In genomic region chr19:40554343-40554742, GRCm38 (mm10) we compare ENCODE assay signal across 26 mouse cellular contexts. TPM values are rescaled to one million over a fixed set of nuclear protein-coding genes. Genes with fewer than 3 reads are reported as not detected.
DNase-seq lines count a peak whose midpoint lies in the region; ATAC-seq and TF ChIP-seq lines count a peak whose summit lies in the region.
"Had no signal": no experiment of that assay in that cellular context is flagged by ENCODE, and none has a peak within 500 bp of the region (broad histone marks: within the 10 kb centered on the region; RNA-seq: fewer than 3 reads in every experiment).

No protein-coding gene starts in this region.

- ATAC-seq in intestine, embryonic 14.5 days (replicated peaks; ENCODE audit: low FRiP score, low TSS enrichment, low read depth): no peak
- ATAC-seq in intestine, postnatal 0 days: no peak
- ATAC-seq in lung, embryonic 15.5 days (ENCODE audit: borderline replicate concordance, extremely low read depth, low FRiP score, low TSS enrichment): peak; percentile 68
- no peak for ATAC-seq in liver, embryonic 15.5 days (ENCODE audit: insufficient read depth)
- no peak for ATAC-seq in stomach, postnatal 0 days (ENCODE audit: low FRiP score, low TSS enrichment)
- ATAC-seq: forebrain, embryonic 13.5 days had no signal

- H3K9me3 ChIP-seq in intestine, embryonic 14.5 days (ENCODE audit: control insufficient read depth, low read length): no peaks in the 10 kb centered on the region
- no peaks in the 10 kb centered on the region for H3K9me3 ChIP-seq in intestine, postnatal 0 days (ENCODE audit: control insufficient read depth)
- H3K9me3 ChIP-seq in lung, embryonic 15.5 days: no peaks in the 10 kb centered on the region
- H3K9me3 ChIP-seq in liver, embryonic 15.5 days (replicated peaks): no peaks in the 10 kb centered on the region
- no peaks in the 10 kb centered on the region for H3K9me3 ChIP-seq in stomach, postnatal 0 days (ENCODE audit: control insufficient read depth, low read length)
- H3K9me3 ChIP-seq: forebrain, embryonic 13.5 days; heart, embryonic 12.5 days; hindbrain, embryonic 13.5 days; limb, embryonic 10.5 days; limb, embryonic 15.5 days; megakaryocyte, embryonic 14.5 days; midbrain, embryonic 12.5 days; neural tube, embryonic 13.5 days had no signal

- WGBS in intestine, embryonic 14.5 days: 53% methylated on average over 11 of the region's 11 CpGs
- whole genome bisulfite sequencing in intestine, postnatal 0 days: 62% methylated on average over 11 of the region's 11 CpGs
- 41% methylated on average over 11 of the region's 11 CpGs for WGBS in lung, embryonic 15.5 days
- 83% methylated on average over 11 of the region's 11 CpGs for WGBS in liver, embryonic 15.5 days (ENCODE audit: insufficient replicate concordance)
- 60% methylated on average over 11 of the region's 11 CpGs for WGBS in stomach, postnatal 0 days

- H3K36me3 ChIP-seq in intestine, embryonic 14.5 days (ENCODE audit: control insufficient read depth, insufficient read depth, low read length): peaks cover 75% of the 10 kb centered on the region
- peaks cover 87% of the 10 kb centered on the region for H3K36me3 ChIP-seq in intestine, postnatal 0 days (ENCODE audit: control insufficient read depth, insufficient read depth)
- peaks cover 43% of the 10 kb centered on the region for H3K36me3 ChIP-seq in lung, embryonic 15.5 days
- peaks cover 76% of the 10 kb centered on the region for H3K36me3 ChIP-seq in liver, embryonic 15.5 days (replicated peaks)
- peaks cover 30% of the 10 kb centered on the region for H3K36me3 ChIP-seq in stomach, postnatal 0 days (ENCODE audit: control insufficient read depth, insufficient read depth, low read length)

- TF ChIP-seq EP300 in stomach, postnatal 0 days (optimal IDR thresholded peaks at IDR 0.05): no peak

- H3K4me2 ChIP-seq in intestine, embryonic 14.5 days (ENCODE audit: low read length): no peak overlapping the region
- no peak overlapping the region for H3K4me2 ChIP-seq in intestine, postnatal 0 days (replicated peaks; ENCODE audit: low read depth)
- no peak overlapping the region for H3K4me2 ChIP-seq in lung, embryonic 15.5 days
- H3K4me2 ChIP-seq in liver, embryonic 15.5 days: no peak overlapping the region
- no peak overlapping the region for H3K4me2 ChIP-seq in stomach, postnatal 0 days (replicated peaks; ENCODE audit: low read depth)
- H3K4me2 ChIP-seq: forebrain, embryonic 13.5 days; heart, embryonic 12.5 days; hindbrain, embryonic 13.5 days; limb, embryonic 15.5 days; midbrain, embryonic 12.5 days; neural tube, embryonic 13.5 days had no signal

- H3K4me1 ChIP-seq in intestine, embryonic 14.5 days (replicated peaks; ENCODE audit: control insufficient read depth, insufficient read depth, low read length): 0 out of 2 replicates have a peak, but pooled peaks cover 6% of the 10 kb centered on the region
- no peaks in the 10 kb centered on the region for H3K4me1 ChIP-seq in intestine, postnatal 0 days (replicated peaks; ENCODE audit: control insufficient read depth, insufficient read depth, low read length)
- H3K4me1 ChIP-seq in lung, embryonic 15.5 days: peaks cover 26% of the 10 kb centered on the region
- peaks cover 37% of the 10 kb centered on the region for H3K4me1 ChIP-seq in liver, embryonic 15.5 days (replicated peaks)
- H3K4me1 ChIP-seq in stomach, postnatal 0 days (replicated peaks; ENCODE audit: control insufficient read depth, insufficient read depth): no peaks in the 10 kb centered on the region
- H3K4me1 ChIP-seq: forebrain, embryonic 13.5 days; hindbrain, embryonic 13.5 days; megakaryocyte, embryonic 14.5 days; midbrain, embryonic 12.5 days; neural tube, embryonic 13.5 days had no signal

- no peak overlapping the region for H3K9ac ChIP-seq in intestine, embryonic 14.5 days (ENCODE audit: low read length)
- H3K9ac ChIP-seq in intestine, postnatal 0 days (ENCODE audit: low read depth, low read length): no peak overlapping the region
- no peak overlapping the region for H3K9ac ChIP-seq in lung, embryonic 15.5 days
- no peak overlapping the region for H3K9ac ChIP-seq in liver, embryonic 15.5 days
- no peak overlapping the region for H3K9ac ChIP-seq in stomach, postnatal 0 days (ENCODE audit: low read length)
- H3K9ac ChIP-seq: forebrain, embryonic 13.5 days; heart, embryonic 12.5 days; hindbrain, embryonic 13.5 days; limb, embryonic 15.5 days; midbrain, embryonic 12.5 days; neural tube, embryonic 13.5 days had no signal

- H3K27me3 ChIP-seq in intestine, embryonic 14.5 days (replicated peaks; ENCODE audit: control insufficient read depth, insufficient read depth, low read length): no peaks in the 10 kb centered on the region
- H3K27me3 ChIP-seq in intestine, postnatal 0 days (replicated peaks; ENCODE audit: control insufficient read depth, insufficient read depth, low read length): no peaks in the 10 kb centered on the region
- no peaks in the 10 kb centered on the region for H3K27me3 ChIP-seq in lung, embryonic 15.5 days
- no peaks in the 10 kb centered on the region for H3K27me3 ChIP-seq in liver, embryonic 15.5 days
- H3K27me3 ChIP-seq in stomach, postnatal 0 days (ENCODE audit: control insufficient read depth, insufficient read depth, low read length): no peaks in the 10 kb centered on the region
- H3K27me3 ChIP-seq: forebrain, embryonic 13.5 days; heart, embryonic 12.5 days; hindbrain, embryonic 13.5 days; limb, embryonic 15.5 days; megakaryocyte, embryonic 14.5 days; midbrain, embryonic 12.5 days; neural tube, embryonic 13.5 days had no signal

- no peak for TF ChIP-seq CTCF in intestine, postnatal 0 days (IDR thresholded peaks at IDR 0.05; ENCODE audit: low read depth)
- no peak for TF ChIP-seq CTCF in stomach, postnatal 0 days (IDR thresholded peaks at IDR 0.05; ENCODE audit: low read depth)

- no peak overlapping the region for H3K4me3 ChIP-seq in intestine, embryonic 14.5 days (ENCODE audit: low read depth, low read length)
- H3K4me3 ChIP-seq in intestine, postnatal 0 days (ENCODE audit: low read depth, low read length): no peak overlapping the region
- H3K4me3 ChIP-seq in lung, embryonic 15.5 days: no peak overlapping the region
- no peak overlapping the region for H3K4me3 ChIP-seq in liver, embryonic 15.5 days (replicated peaks)
- no peak overlapping the region for H3K4me3 ChIP-seq in stomach, postnatal 0 days (ENCODE audit: low read depth, low read length)
- H3K4me3 ChIP-seq: forebrain, embryonic 13.5 days; gastrocnemius, adult 2 months; heart, adult 2 months; heart, embryonic 12.5 days; hindbrain, embryonic 13.5 days; limb, embryonic 10.5 days; limb, embryonic 15.5 days; megakaryocyte, embryonic 14.5 days; midbrain, embryonic 12.5 days; neural tube, embryonic 13.5 days had no signal

- H3K27ac ChIP-seq in intestine, embryonic 14.5 days (ENCODE audit: low read depth): peak overlapping the region; percentile 61
- no peak overlapping the region for H3K27ac ChIP-seq in intestine, postnatal 0 days (ENCODE audit: low read depth, low read length)
- peak overlapping the region; percentile 83 for H3K27ac ChIP-seq in lung, embryonic 15.5 days
- peak overlapping the region; percentile 85 for H3K27ac ChIP-seq in liver, embryonic 15.5 days (replicated peaks)
- H3K27ac ChIP-seq in stomach, postnatal 0 days (replicated peaks): peak overlapping the region; percentile 61; the same call in 1 of the 2 replicates
- H3K27ac ChIP-seq: forebrain, embryonic 13.5 days; gastrocnemius, adult 2 months; heart, adult 2 months; hindbrain, embryonic 13.5 days; limb, embryonic 10.5 days; limb, embryonic 15.5 days; midbrain, embryonic 12.5 days; neural tube, embryonic 13.5 days had no signal

- no peak for DNase-seq in intestine, embryonic 14.5 days (ENCODE audit: low spot score)
- no peak for DNase-seq in lung, postnatal 36 days
- no peak for DNase-seq in stomach, postnatal 0 days (ENCODE audit: low spot score)
- no peak for DNase-seq in urinary bladder, adult 2 months (ENCODE audit: low spot score)
- DNase-seq: adrenal gland, adult 8-10 months; gastrocnemius, adult 2 months; heart, adult 2 months; heart, postnatal 4 days; kidney, adult 2 months; kidney, postnatal 10 days; layer of hippocampus, postnatal 36 days; right cerebral cortex, postnatal 4 days; thymus, adult 18-20 months; thymus, postnatal 25 days had no signal

RNA-seq across cellular contexts. Expression of gene Aldh18a1, which starts 33.9 kb away (rescaled TPM):
- polyA plus RNA-seq in intestine, embryonic 14.5 days (2014; fragmentation: Nextera tagmentation; extraction: Ambion mirVana): 119 and 127 TPM in 2 replicates
- polyA plus RNA-seq in intestine, postnatal 0 days (2015; fragmentation: Nextera tagmentation; extraction: Ambion mirVana): 204 and 226 TPM in 2 replicates
- 59.3 and 60.8 TPM in 2 replicates for polyA plus RNA-seq in lung, embryonic 15.5 days (2015; fragmentation: Nextera tagmentation; extraction: Ambion mirVana)
- polyA plus RNA-seq in liver, embryonic 15.5 days (2015; fragmentation: Nextera tagmentation; extraction: Ambion mirVana): 29.0 and 33.1 TPM in 2 replicates
- polyA plus RNA-seq in stomach, postnatal 0 days (2015; fragmentation: Nextera tagmentation; extraction: Ambion mirVana): 39.1 and 43.0 TPM in 2 replicates
- polyA plus RNA-seq in urinary bladder, adult 2 months (2012; rRNA removed): 103 and 115 TPM in 2 replicates

RNA-seq across cellular contexts. Expression of gene Sorbs1, which starts 40.8 kb away (rescaled TPM):
- polyA plus RNA-seq in intestine, embryonic 14.5 days (2014; fragmentation: Nextera tagmentation; extraction: Ambion mirVana): 88.3 and 88.9 TPM in 2 replicates
- 73.8 and 86.2 TPM in 2 replicates for polyA plus RNA-seq in intestine, postnatal 0 days (2015; fragmentation: Nextera tagmentation; extraction: Ambion mirVana)
- polyA plus RNA-seq in lung, embryonic 15.5 days (2015; fragmentation: Nextera tagmentation; extraction: Ambion mirVana): 44.8 and 45.6 TPM in 2 replicates
- 34.9 and 36.7 TPM in 2 replicates for polyA plus RNA-seq in liver, embryonic 15.5 days (2015; fragmentation: Nextera tagmentation; extraction: Ambion mirVana)
- 107 and 111 TPM in 2 replicates for polyA plus RNA-seq in stomach, postnatal 0 days (2015; fragmentation: Nextera tagmentation; extraction: Ambion mirVana)
- polyA plus RNA-seq in urinary bladder, adult 2 months (2012; rRNA removed): 313 and 368 TPM in 2 replicates

RNA-seq across cellular contexts. Expression of gene Tctn3, which starts 57.7 kb away (rescaled TPM):
- 11.8 and 12.7 TPM in 2 replicates for polyA plus RNA-seq in intestine, embryonic 14.5 days (2014; fragmentation: Nextera tagmentation; extraction: Ambion mirVana)
- 10.4 and 11.2 TPM in 2 replicates for polyA plus RNA-seq in intestine, postnatal 0 days (2015; fragmentation: Nextera tagmentation; extraction: Ambion mirVana)
- 10.8 and 11.8 TPM in 2 replicates for polyA plus RNA-seq in lung, embryonic 15.5 days (2015; fragmentation: Nextera tagmentation; extraction: Ambion mirVana)
- 1.9 and 2.0 TPM in 2 replicates for polyA plus RNA-seq in liver, embryonic 15.5 days (2015; fragmentation: Nextera tagmentation; extraction: Ambion mirVana)
- polyA plus RNA-seq in stomach, postnatal 0 days (2015; fragmentation: Nextera tagmentation; extraction: Ambion mirVana): 4.1 and 4.5 TPM in 2 replicates
- polyA plus RNA-seq in urinary bladder, adult 2 months (2012; rRNA removed): 10.4 and 10.6 TPM in 2 replicates

RNA-seq across cellular contexts. Expression of gene Entpd1, which starts 57.8 kb away (rescaled TPM):
- polyA plus RNA-seq in intestine, embryonic 14.5 days (2014; fragmentation: Nextera tagmentation; extraction: Ambion mirVana): 10.6 and 11.7 TPM in 2 replicates
- 6.8 and 8.0 TPM in 2 replicates for polyA plus RNA-seq in intestine, postnatal 0 days (2015; fragmentation: Nextera tagmentation; extraction: Ambion mirVana)
- polyA plus RNA-seq in lung, embryonic 15.5 days (2015; fragmentation: Nextera tagmentation; extraction: Ambion mirVana): 13.5 and 16.1 TPM in 2 replicates
- 3.8 and 4.7 TPM in 2 replicates for polyA plus RNA-seq in liver, embryonic 15.5 days (2015; fragmentation: Nextera tagmentation; extraction: Ambion mirVana)
- polyA plus RNA-seq in stomach, postnatal 0 days (2015; fragmentation: Nextera tagmentation; extraction: Ambion mirVana): 10.0 and 10.8 TPM in 2 replicates
- 82.5 and 102 TPM in 2 replicates for polyA plus RNA-seq in urinary bladder, adult 2 months (2012; rRNA removed)
- polyA plus RNA-seq: G1E had no signal
